Mouse (Mus musculus) cerebellum, postnatal 14 days (tissue): ENCODE results near the gene Prkar1b.

ENCODE experiments used
- DNase-seq, 2 experiments: peaks; one replicate each; pipeline ENCODE4 v3.0.0; 2021; ENCODE audit warnings: mixed read lengths in 2 of 2

Gene Prkar1b

GRCm38 (mm10) chr5:139149681-139150602 lies at the start of gene Prkar1b, which contains the start of gene Dnaaf5:
Gene Prkar1b (minus strand): TSS chr5:139150001.
Gene Dnaaf5 (plus strand): TSS chr5:139150223.
- peak; percentile 96 to 98 for DNase-seq

GRCm38 (mm10) chr5:139199636-139199994 lies 49.8 kb upstream of the Prkar1b start:
- DNase-seq: no peak

GRCm38 (mm10) chr5:139198779-139199178 lies 49.0 kb upstream of the Prkar1b start:
- DNase-seq: no peak

GRCm38 (mm10) chr5:139190958-139191357 lies 41.2 kb upstream of the Prkar1b start:
- DNase-seq: no peak

- DNase-seq: no peak
Measured at GRCm38 (mm10) chr5:139189726-139190125, 39.9 kb upstream of the Prkar1b start.

GRCm38 (mm10) chr5:139184897-139185296 lies 35.1 kb upstream of the Prkar1b start:
- no peak for DNase-seq

GRCm38 (mm10) chr5:139183601-139184000 lies 33.8 kb upstream of the Prkar1b start:
- peak; percentile 43 to 61 for DNase-seq

- no peak for DNase-seq
Measured at GRCm38 (mm10) chr5:139183131-139183530, 33.3 kb upstream of the Prkar1b start.

- DNase-seq: peak; percentile 92 to 94
Measured at GRCm38 (mm10) chr5:139178895-139179631, 29.3 kb upstream of the Prkar1b start.

GRCm38 (mm10) chr5:139174556-139175547 lies 25.1 kb upstream of the Prkar1b start:
- peak; percentile 51 to 70 for DNase-seq

- no peak for DNase-seq
Measured at GRCm38 (mm10) chr5:139174141-139174540, 24.3 kb upstream of the Prkar1b start.

- no peak for DNase-seq
Measured at GRCm38 (mm10) chr5:139171929-139172328, 22.1 kb upstream of the Prkar1b start.

- DNase-seq: no peak
Measured at GRCm38 (mm10) chr5:139167548-139167947, 17.7 kb upstream of the Prkar1b start.

- DNase-seq: no peak
Measured at GRCm38 (mm10) chr5:139166781-139167361, 17.1 kb upstream of the Prkar1b start.

- no peak for DNase-seq
Measured at GRCm38 (mm10) chr5:139161632-139162031, 11.8 kb upstream of the Prkar1b start.

GRCm38 (mm10) chr5:139160899-139161298 lies 11.1 kb upstream of the Prkar1b start:
- no peak for DNase-seq

GRCm38 (mm10) chr5:139150603-139151031 lies 816 bp upstream of the Prkar1b start:
- DNase-seq: peak; percentile 56 to 57

GRCm38 (mm10) chr5:139149006-139149672 lies 662 bp downstream of the Prkar1b start:
- peak in 1 of 2 experiments; percentile 55 for DNase-seq

GRCm38 (mm10) chr5:139147178-139148078 lies 2.4 kb downstream of the Prkar1b start:
- peak; percentile 71 to 79 for DNase-seq

GRCm38 (mm10) chr5:139146476-139147075 lies 3.2 kb downstream of the Prkar1b start:
- DNase-seq: peak; percentile 72 to 82
